Mouse (Mus musculus) frontal cortex, postnatal 10 days (tissue): ENCODE measurements at regions not wholly inside any gene's neighbourhood (a gene's known extent, or its start where the extent isn't known, plus 50 kb on each side); places are given as distances from the start of the nearest gene placed in this dataset.

Experiments
- DNase-seq, 2 experiments: peaks; one replicate each; pipeline ENCODE4 v3.0.0; 2022; ENCODE audit warnings: low spot score in 2 of 2, mixed read lengths in 1 of 2

GRCm38 (mm10) chr1:90454263-90454662 is 148.5 kb upstream of the Cops8 start:
- DNase-seq, result no peak

- DNase-seq, result no peak
These were observed 145.4 kb upstream of the Cops8 start for GRCm38 (mm10) chr1:90457396-90457795.

DNA sequence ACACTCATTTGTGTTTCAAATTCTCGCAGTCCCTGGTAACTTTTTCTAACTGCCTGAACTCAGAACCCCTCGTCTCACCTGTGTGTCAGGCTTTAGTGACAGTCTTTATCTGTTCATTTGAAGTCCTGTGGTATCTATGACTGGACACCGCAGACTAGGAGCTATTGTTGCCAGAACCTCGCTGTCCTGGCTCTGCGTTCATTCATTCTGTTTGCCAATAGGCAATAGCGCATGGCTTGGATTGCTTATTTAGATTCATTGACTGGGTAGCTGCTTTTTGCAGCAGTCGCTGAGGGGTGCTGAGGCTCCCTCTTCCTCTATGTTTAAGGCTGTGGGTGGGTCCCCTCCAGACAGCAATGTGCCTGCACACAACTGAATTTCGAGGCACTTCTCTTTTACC is 144.6 kb upstream of the Cops8 start:
- no peak for DNase-seq

- no peak for DNase-seq
These were observed 141.1 kb upstream of the Cops8 start for GRCm38 (mm10) chr1:90461699-90462098.

- DNase-seq, result no peak
These were observed 139.5 kb upstream of the Cops8 start for GRCm38 (mm10) chr1:90463302-90463701.

GRCm38 (mm10) chr1:90467646-90468045 is 135.1 kb upstream of the Cops8 start:
- DNase-seq, result no peak

DNA sequence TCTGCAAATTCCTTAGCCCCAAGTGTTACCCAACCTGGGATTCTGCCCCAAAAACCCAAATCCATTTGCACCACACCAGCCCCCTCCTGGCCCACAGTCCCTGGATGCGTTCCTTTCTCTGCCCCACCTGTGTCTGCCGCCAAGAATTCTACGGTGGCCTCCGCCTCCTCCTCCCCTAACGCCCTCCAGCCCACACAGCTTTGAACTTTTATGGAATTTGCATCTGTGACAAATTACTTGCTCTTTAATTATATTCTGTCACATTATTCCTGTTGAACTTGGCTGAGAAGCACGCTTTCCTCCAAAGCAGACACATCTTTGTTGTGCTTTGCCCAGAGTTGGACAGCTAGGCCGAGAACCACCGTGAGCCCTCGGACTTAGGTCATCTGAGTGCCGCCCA is 131.8 kb upstream of the Cops8 start:
- DNase-seq, result no peak

DNA sequence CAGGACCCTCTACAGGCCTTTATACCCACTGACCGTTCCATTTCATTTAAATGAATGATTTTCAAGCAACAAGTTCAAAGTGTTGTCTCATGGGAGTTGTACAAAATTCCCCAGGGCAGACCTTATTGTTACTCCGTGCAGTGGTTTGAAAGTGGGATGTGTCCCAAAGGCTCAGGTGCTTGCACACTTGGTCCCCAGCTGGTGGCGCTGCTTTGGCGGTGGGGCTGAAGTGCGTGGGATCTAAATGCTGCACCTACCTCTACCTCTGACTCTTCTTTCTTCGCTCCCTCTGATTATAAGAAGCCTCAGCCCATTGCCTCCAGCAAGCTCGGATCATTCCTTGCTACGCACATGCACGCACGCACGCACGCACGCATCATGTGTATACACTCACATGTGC is 131.0 kb upstream of the Cops8 start:
- DNase-seq, result no peak

DNA sequence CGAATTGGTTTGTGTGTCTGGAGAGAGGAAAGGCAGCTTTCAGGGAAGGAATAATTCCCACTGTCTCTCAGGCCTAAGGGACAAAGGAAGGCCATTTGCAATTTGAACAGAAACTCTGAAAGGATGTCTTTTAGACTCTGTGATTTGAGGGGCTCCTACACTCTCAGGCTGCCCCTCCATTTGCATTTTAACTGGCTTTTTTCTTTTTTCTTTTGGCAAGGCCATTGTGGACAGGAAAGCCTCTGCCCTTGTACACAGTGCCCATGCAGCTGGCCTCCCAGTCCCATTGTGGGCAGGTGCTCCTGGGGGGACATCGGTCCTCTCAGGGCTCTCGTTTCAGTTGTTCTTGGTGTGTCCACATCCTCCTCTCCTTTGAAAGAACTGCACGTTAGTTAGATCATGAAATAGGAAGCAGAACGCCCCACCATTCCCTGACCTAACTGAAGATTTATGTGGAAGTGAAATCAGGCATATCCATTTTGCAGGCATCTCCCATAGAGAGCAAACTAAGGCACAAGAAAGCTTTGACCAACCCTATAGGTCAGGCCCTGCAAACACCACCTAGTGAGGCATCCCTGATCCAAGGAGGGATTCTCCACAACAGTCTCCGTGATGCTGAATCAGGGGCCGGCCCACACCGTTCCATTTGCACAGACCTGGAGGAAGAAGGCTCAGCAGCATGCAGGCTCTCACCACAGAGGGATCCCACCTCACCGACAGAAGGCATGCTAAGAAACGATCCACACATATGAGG is 127.5 kb upstream of the Cops8 start:
- no peak for DNase-seq

- no peak for DNase-seq
These were observed 126.1 kb upstream of the Cops8 start for GRCm38 (mm10) chr1:90476556-90477243.

DNA sequence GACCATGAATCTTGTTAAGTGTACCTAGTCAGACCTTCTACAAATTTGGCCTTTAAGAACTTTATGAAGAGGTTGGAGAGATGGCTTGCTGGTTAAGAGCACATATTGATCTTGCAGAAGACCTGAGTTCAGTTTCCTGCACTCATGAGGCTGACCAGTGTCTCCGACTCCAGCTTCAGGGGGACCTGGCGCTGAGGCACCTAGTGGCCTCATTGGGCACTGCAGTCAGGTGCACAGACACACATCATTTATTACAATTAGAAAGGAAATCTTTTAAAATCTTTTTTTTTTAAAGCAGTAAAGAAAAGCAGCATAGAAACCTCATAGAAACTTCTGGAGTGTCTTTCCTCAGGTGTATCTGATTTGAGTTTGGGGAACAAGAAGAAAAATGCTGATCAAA is 123.9 kb upstream of the Cops8 start:
- no peak for DNase-seq

DNA sequence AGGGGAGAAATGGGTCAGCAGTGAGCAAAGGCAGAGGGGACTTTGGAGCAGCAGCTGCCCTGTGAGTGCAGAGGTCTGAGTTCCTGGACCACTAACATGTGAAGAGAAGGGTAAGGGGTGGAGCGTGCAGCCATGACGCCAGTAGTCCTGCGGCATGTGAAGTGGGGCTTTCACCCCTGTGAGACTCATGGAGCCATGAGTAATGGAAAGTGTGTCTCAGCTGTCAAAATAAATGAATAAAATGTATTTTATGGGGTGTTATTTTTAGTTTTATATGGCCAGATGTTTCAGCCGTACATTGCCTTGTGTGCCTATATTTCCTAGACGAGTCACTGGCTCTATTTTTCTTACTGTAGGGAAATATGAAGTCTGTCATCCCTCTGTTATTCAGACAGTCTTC is 121.5 kb upstream of the Cops8 start:
- no peak for DNase-seq

- DNase-seq, result no peak
These were observed 121.1 kb upstream of the Cops8 start for GRCm38 (mm10) chr1:90481708-90482107.

GRCm38 (mm10) chr1:90486349-90486839 is 116.4 kb upstream of the Cops8 start:
- no peak for DNase-seq

DNA sequence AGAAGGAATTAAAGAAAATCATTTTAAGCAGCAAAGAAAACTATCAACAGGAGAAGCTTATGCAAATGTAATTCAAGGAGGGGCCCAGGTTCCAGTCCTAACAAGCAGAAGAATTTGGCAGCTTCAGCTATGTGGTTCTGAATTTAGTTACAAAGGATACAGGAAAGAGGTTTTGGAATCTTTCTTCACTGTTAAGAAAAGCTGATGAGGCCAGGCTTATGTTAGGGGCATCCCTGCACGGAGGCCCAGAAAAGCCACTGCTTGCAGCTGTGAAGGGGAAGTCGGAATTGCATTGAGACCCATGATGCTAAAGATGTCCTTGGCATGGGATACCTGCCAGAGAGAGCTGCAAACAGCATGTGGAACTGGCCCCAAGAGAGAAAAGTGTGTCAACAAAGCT is 114.9 kb upstream of the Cops8 start:
- no peak for DNase-seq

DNA sequence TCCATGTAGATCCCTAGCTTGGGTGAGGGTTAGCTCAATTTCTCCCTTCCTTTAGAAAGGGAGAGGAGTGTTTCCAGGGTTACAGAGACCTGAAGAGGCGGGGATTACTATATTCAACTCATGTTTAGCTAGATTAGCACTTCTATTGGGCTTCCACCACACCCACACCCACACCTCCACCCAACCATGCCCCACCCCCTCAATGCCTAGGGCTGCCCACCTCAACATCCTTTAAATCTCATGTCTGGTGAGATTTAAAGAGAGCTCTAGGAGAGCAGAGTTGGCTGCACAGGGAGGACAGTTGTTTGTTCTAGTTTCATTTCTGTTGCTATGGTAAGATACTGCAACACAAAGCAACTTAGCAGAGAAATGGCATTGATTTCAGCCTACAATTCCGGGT is 113.8 kb upstream of the Cops8 start:
- no peak for DNase-seq

DNA sequence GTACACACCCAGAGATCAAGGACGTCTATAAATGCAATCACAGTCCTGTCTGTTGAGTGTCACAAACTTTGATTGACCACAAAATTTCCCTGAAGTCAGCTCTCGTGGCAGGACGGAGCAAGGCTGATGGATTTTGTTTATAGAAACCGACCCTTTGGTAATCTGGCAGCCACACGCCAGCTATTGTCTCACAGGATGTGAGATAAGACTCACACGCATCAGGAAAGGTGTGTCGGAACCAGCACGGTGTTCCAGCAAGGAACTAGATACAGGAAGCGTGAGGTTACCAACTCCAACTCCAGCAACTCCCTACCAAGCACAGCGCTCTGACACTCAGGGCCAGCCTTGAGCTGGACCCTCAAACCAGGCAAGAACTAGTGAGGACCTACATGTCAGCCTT is 112.4 kb upstream of the Cops8 start:
- no peak for DNase-seq

GRCm38 (mm10) chr1:90493481-90493880 is 109.3 kb upstream of the Cops8 start:
- no peak for DNase-seq

DNA sequence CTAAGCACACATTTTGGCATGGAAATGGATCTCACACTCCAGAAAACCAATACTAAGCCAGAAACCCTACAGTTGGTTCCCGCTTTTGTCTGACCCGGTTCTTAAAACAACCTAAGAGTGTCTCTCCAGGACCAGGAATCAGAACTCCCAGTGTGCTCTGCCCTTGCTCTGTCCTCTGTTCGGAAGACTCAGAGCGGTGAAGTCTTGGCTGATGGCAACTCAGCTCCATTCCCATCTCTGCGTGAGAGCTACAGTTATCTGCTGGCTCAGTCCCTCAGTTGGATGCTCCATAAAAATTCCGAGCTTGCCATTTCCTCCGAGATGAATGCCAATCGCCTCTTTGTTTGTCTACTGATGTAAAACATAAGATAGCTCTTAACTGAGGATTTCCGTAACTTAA is 107.6 kb upstream of the Cops8 start:
- DNase-seq, result no peak

DNA sequence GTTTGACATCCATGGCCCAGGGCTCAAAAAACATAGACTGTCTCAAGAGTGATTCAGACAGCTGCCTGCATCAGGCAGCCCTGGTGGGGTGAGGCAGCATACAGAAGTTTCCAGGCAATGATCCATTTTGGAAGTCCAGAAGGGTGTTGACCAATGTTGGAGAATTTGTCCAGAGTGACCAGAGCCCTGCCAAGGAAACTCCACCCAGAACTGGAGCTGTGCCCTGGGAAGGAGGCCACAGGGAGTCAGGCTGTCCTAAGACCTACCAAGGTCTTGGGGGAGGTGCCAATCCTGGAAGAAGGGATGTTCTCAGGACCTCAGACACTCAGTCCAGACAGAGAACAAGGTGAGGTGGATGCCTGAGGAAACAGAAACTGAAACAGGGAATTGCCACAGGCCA is 105.2 kb upstream of the Cops8 start:
- no peak for DNase-seq

GRCm38 (mm10) chr1:90501373-90501772 is 101.4 kb upstream of the Cops8 start:
- DNase-seq, result no peak

- no peak for DNase-seq
These were observed 100.4 kb upstream of the Cops8 start for GRCm38 (mm10) chr1:90502371-90502770.

GRCm38 (mm10) chr1:90502771-90503540 is 99.8 kb upstream of the Cops8 start:
- no peak for DNase-seq
